Mouse (Mus musculus) midbrain, embryonic 13.5 days (tissue): ENCODE data around the gene Senp6. TPM values are rescaled to one million over a fixed set of nuclear protein-coding genes. Genes with fewer than 3 reads are reported as not detected.

Source experiments
- ATAC-seq: fragments of 200-750 bp; cut with Nextera tagmentation; 2 replicates; pipeline ENCODE4 v1.8.0; 2017; ENCODE audit warnings: mild to moderate bottlenecking, moderate TSS enrichment, moderate library complexity
- H3K27ac ChIP-seq: fragments of 300-500 bp; sonication (generic); 2 replicates; pipeline ENCODE4 v1.5.1; 2015; ENCODE audit warnings: inconsistent platforms, mild to moderate bottlenecking, moderate library complexity
- H3K27me3 ChIP-seq: fragments of 300-500 bp; sonication (generic); 2 replicates; pipeline ENCODE4 v1.6.1; 2015; ENCODE audit warnings: mild to moderate bottlenecking, inconsistent platforms
- H3K36me3 ChIP-seq: fragments of 300-500 bp; sonication (generic); 2 replicates; pipeline ENCODE4 v1.6.1; 2015; ENCODE audit warnings: mild to moderate bottlenecking, inconsistent platforms
- H3K4me1 ChIP-seq: fragments of 300-500 bp; sonication (generic); replicated peaks from 2 replicates; pipeline ENCODE4 v1.6.1; 2015; ENCODE audit warnings: inconsistent platforms
- H3K4me2 ChIP-seq: fragments of 300-500 bp; sonication (generic); replicated peaks from 2 replicates; pipeline ENCODE4 v1.6.1; 2015; ENCODE audit warnings: moderate library complexity, mild to moderate bottlenecking, inconsistent platforms
- H3K4me3 ChIP-seq: fragments of 300-500 bp; sonication (generic); replicated peaks from 2 replicates; pipeline ENCODE4 v1.5.1; 2015; ENCODE audit warnings: mild to moderate bottlenecking, inconsistent platforms
- H3K9ac ChIP-seq: fragments of 300-500 bp; sonication (generic); replicated peaks from 2 replicates; pipeline ENCODE4 v1.6.1; 2015; ENCODE audit warnings: mild to moderate bottlenecking, inconsistent platforms
- H3K9me3 ChIP-seq: fragments of 300-500 bp; sonication (generic); 2 replicates; pipeline ENCODE4 v1.6.1; 2016; ENCODE audit warnings: mild to moderate bottlenecking, inconsistent platforms
- WGBS: fragments of 180-500 bp; shearing (Covaris S2); methylation state at CpG from one replicate; pipeline ENCODE4 v1.1.7; 2015; 5-methylcytosine and 5-hydroxymethylcytosine counted together
- polyA plus RNA-seq: library from polyadenylated mRNA; unstranded; fragments of >200 nt; fragmentation: Nextera tagmentation; extraction: Ambion mirVana; gene quantifications from 2 replicates; pipeline ENCODE4 v1.2.1, GENCODE M21; 2015

Gene Senp6
- polyA plus RNA-seq, 1 experiment from 2014 or later: 63.6 TPM

DNA sequence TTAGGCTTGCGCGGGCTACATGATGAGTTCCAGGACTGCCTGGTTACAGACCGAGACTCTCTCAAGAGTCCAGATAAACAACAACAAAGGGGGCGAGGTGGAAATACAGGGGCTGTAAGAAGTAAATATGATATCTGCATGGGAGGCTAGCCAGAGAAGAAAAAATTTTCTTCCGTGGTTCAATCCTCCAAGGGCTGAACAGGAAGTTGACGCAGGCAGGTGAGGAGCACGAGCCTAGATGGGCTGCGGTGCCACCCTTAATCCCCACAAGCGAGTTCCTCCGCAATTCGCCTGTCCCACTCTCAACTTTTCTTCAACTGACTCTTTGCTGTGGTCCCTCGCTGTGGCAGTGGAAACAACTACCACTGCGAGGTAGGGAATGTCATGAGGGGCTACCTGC, 97.5 kb downstream of the Senp6 start:
- Histone ChIP-seq H3K27me3 (peaks cover 4% of the 10 kb centered on the region; the same call in 1 of the 2 replicates), H3K4me1 (peaks cover 11% of the 10 kb centered on the region), H3K4me3 (peak overlapping the region; percentile 72), H3K9me3 (0 out of 2 replicates have a peak, but pooled peaks cover 3% of the 10 kb centered on the region), H3K27ac (no peak overlapping the region), H3K4me2 (peak overlapping the region; percentile 68), H3K9ac (0 out of 2 replicates have a peak overlapping the region, but pooled peaks have one; percentile 39), H3K36me3 (no peaks in the 10 kb centered on the region)
- 4% methylated on average over 13 of the region's 13 CpGs for WGBS
- ATAC-seq: peak; percentile 0

DNA sequence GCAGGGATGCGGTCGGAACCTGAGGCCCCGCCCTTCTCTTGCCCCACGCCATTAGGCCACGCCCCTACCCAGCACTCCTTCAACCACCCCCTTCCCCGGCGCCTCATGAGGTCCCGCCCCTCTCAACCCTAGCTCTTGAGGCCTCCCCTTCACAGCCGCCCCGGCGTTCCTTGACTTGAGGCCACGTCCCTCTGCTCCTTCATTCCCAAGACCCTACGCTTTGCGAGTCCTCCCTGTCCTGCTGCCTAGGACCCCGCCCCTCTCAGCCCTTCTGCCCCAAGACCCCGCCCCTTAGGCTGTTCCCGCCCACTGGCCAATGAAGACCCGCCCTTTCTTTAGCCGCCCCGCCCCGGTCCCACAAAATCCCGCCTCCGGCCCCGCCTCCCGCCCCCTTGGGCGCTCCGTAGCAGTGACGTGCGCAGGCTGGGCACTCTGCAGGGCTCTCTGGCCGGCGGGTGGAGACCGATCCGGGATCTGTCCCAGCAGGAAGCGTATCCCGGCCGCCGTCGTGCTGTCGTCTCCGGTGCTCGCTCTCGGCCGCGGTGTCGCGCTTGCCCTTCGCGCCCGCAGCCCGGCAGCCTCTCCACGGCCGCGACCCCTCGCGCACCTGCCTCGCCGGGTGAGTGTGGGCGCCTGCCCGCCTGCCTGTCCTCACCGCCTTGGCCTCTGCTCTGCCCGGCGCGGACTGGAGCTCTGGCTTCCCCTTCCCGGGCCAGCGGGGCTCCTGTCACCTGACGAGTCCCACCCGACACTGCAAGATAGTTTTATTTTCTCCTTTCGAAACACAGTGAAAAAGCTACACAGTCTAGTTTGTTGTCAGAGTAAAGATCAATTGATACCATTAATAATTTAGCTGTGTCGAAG, 98.1 kb downstream of the Senp6 start, which contains the start of gene Myo6:
Myo6 (plus strand) TSS at position 421 of the 864 bp plus-strand sequence.
- Histone ChIP-seq H3K4me1 (peaks cover 11% of the 10 kb centered on the region), H3K27ac (peak within 1 kb of the TSS; percentile 80), H3K4me3 (peak within 1 kb of the TSS; percentile 72), H3K27me3 (peaks cover 4% of the 10 kb centered on the region; the same call in 1 of the 2 replicates), H3K36me3 (no peaks in the 10 kb centered on the region), H3K4me2 (peak within 1 kb of the TSS; percentile 68), H3K9me3 (0 out of 2 replicates have a peak, but pooled peaks cover 3% of the 10 kb centered on the region), H3K9ac (peak within 1 kb of the TSS; percentile 83)
- peak; percentile 98 for ATAC-seq
- under 1% methylated on average over 68 of the region's 69 CpGs for WGBS

DNA sequence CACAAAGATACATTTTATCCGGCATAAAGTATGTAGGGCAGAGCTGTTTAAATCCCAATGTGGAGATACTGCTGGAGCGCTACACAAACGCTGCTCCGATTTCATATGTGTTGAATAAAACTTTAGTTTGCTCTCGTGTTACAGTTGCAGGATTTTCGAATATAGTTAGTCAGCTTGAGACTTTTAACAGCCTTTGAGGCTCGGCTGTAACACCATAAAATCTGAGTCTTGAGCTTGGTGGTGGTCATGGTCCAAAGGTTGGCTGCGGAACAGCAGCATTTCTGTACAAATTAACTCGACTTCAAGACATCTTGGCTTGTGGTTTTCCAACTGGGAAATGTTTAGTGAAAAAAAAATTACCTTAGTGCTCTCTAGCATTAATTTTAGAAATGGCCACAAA, 99.0 kb downstream of the Senp6 start:
- no peak overlapping the region for H3K27ac ChIP-seq
- peak overlapping the region; percentile 68 for H3K4me2 ChIP-seq
- H3K9me3 ChIP-seq: 0 out of 2 replicates have a peak, but pooled peaks cover 3% of the 10 kb centered on the region
- H3K27me3 ChIP-seq: peaks cover 4% of the 10 kb centered on the region; the same call in 1 of the 2 replicates
- peaks cover 11% of the 10 kb centered on the region for H3K4me1 ChIP-seq
- WGBS: 56% methylated on average over 9 of the region's 9 CpGs
- peak overlapping the region; percentile 72 for H3K4me3 ChIP-seq
- ATAC-seq: no peak
- H3K9ac ChIP-seq: 0 out of 2 replicates have a peak overlapping the region, but pooled peaks have one; percentile 83
- H3K36me3 ChIP-seq: no peaks in the 10 kb centered on the region

DNA sequence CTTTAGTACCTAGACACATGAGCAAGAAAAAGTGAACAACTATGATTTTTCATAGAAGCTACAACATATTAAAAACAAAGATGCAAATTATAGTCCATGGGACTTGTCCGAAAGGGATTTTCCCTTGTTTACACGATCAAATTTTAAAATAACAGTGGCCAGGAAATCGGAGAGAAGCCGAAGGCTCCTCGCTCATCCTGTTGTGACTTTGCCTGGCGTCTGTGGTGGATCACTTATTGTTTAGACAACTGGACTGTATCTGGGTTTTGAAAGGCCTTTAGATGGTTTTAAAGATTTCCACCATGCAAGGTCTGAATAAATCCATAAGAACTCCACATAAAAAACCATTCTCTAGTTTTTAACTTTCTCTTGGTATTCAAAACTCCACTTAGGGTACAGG, 99.7 kb downstream of the Senp6 start:
- Histone ChIP-seq H3K9ac (no peak overlapping the region), H3K4me3 (no peak overlapping the region), H3K9me3 (0 out of 2 replicates have a peak, but pooled peaks cover 3% of the 10 kb centered on the region), H3K27ac (no peak overlapping the region), H3K4me1 (peaks cover 11% of the 10 kb centered on the region), H3K27me3 (peaks cover 4% of the 10 kb centered on the region; the same call in 1 of the 2 replicates), H3K36me3 (no peaks in the 10 kb centered on the region), H3K4me2 (no peak overlapping the region; the same call in 1 of the 2 replicates)
- 85% methylated on average over 6 of the region's 6 CpGs for WGBS
- no peak for ATAC-seq

DNA sequence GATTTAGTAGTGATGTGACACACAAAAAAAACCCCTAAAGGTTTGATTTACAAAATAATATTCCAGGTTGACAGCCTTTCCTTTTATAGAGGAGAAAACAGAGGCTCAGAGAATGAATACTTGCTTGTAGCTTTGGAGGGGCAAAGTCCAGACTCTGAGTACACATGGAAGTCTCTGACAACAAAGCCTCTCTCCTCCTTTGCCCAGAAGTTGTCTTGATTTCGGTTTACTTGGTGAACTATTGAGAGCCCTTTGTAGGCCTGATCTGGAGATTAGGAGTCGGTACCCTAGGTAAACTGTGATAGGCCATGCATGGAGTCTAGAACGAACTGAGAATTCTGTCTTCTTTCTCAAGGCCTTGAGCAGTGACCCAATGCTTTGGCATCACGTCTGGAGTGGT, 100.4 kb downstream of the Senp6 start:
- peaks cover 4% of the 10 kb centered on the region; the same call in 1 of the 2 replicates for H3K27me3 ChIP-seq
- H3K9me3 ChIP-seq: 0 out of 2 replicates have a peak, but pooled peaks cover 3% of the 10 kb centered on the region
- no peak overlapping the region for H3K9ac ChIP-seq
- peaks cover 11% of the 10 kb centered on the region for H3K4me1 ChIP-seq
- 70% methylated on average over 4 of the region's 4 CpGs for WGBS
- H3K27ac ChIP-seq: no peak overlapping the region
- no peaks in the 10 kb centered on the region for H3K36me3 ChIP-seq
- no peak for ATAC-seq
- H3K4me3 ChIP-seq: no peak overlapping the region
- no peak overlapping the region for H3K4me2 ChIP-seq

DNA sequence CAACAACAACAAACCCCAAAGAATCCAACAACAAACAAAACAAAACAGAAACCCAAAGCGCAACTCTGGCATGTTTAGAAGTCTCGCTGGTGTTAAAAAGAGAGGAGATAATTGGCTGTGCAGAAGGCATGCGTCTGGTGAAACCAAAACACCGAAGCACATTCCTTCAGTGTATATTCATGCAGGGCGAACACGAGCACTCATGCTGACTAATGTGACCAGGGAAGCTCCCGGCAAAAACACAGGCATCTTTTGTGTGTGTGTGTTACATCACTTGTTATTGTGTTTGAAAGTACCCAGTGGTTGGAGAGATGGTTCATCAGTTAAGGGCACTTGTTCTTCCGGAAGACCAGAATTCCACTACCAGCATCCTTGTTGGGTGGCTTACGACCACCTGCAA, 102.8 kb downstream of the Senp6 start:
- ATAC-seq: no peak
- H3K9ac ChIP-seq: no peak overlapping the region
- no peaks in the 10 kb centered on the region for H3K27me3 ChIP-seq
- peaks cover 10% of the 10 kb centered on the region for H3K4me1 ChIP-seq
- H3K27ac ChIP-seq: no peak overlapping the region
- H3K4me3 ChIP-seq: no peak overlapping the region
- H3K36me3 ChIP-seq: no peaks in the 10 kb centered on the region
- no peaks in the 10 kb centered on the region for H3K9me3 ChIP-seq
- 90% methylated on average over 9 of the region's 9 CpGs for WGBS
- no peak overlapping the region for H3K4me2 ChIP-seq

DNA sequence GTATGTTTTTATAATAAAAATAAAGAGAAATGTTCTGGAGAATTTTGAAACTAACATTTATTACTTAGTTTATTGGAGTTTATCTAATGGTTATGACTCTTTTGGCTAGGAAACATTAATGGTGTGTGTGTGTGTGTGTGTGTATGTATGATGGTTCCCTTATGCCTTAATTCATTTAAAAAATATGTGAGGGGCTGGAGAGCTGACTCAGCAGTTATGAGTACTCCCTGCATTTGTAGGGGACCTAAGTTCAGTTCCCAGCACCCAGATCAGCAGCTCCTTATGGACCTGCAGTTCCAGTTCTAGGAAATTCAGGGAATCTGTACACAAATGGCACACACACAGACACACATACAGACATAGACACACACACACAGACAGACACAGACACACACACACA, 104.5 kb downstream of the Senp6 start:
- no peak for ATAC-seq
- H3K9me3 ChIP-seq: no peaks in the 10 kb centered on the region
- no peak overlapping the region for H3K9ac ChIP-seq
- H3K4me3 ChIP-seq: no peak overlapping the region
- H3K36me3 ChIP-seq: no peaks in the 10 kb centered on the region
- H3K27ac ChIP-seq: no peak overlapping the region
- no peak overlapping the region for H3K4me2 ChIP-seq
- no peaks in the 10 kb centered on the region for H3K27me3 ChIP-seq
- H3K4me1 ChIP-seq: peaks cover 4% of the 10 kb centered on the region

DNA sequence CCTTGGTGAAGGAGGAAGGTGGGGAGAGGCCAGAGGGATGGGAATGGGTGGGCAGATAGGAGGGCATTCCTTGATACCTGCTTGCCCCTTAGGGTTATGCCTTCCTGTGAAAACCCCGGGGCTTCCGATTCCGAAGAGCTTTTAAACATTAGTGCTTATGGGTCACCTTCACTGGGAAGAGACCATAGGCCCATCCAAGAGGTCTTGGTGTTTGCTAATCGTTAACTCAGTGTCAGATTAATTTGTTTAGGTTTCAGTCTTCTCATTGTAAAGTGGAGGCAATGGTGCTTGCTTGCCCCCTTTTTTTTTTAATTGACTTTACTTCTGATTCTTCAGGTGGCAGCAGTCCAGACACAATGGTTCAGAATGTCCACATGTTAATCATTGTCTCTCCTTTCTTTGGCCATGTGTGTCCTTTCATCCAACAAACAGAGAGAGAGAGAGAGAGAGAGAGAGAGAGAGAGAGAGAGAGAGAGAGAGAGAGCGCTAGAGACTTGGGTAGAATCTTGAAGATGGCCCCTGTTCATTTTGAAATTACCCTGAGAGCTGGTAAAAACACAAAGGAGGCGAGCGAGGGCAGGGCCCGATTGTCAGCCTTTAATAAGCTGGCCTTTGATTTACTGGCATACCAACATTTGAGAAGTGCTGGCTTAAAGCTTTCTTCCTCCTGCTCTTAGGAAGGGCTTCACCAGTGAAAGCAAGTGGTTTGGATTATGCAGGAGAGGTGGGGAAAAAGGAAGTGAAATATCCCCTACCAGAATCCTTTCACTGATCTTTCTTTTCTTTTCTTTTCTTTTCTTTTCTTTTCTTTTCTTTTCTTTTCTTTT, 105.9 kb downstream of the Senp6 start:
- WGBS: 70% methylated on average over 8 of the region's 8 CpGs
- H3K4me2 ChIP-seq: no peak overlapping the region

DNA sequence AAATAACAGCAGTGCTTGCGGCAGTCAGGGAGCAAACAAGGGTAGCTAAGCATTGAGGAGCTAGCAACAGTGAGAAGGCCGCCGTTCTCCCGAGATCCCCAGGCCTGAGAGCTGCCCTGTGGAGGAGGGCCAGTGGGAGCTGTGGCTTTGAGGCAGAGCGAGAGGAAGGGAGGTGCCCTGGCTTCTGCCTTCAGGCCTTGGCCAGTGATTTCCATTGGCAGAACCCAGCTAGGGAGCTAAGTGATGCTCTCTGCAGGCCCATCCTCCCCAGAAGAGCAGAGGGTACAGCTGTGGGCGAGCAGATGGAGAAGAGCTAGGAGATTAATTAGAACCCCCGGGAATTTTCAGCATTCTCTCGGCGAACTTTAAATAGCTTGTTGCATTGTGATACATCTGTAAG, 106.9 kb downstream of the Senp6 start:
- 23% methylated on average over 9 of the region's 9 CpGs for WGBS
- no peak overlapping the region for H3K4me3 ChIP-seq
- H3K36me3 ChIP-seq: no peaks in the 10 kb centered on the region
- H3K4me1 ChIP-seq: peaks cover 7% of the 10 kb centered on the region
- peak; percentile 90 for ATAC-seq
- no peaks in the 10 kb centered on the region for H3K27me3 ChIP-seq
- no peak overlapping the region for H3K4me2 ChIP-seq
- peak overlapping the region; percentile 74 for H3K27ac ChIP-seq
- H3K9ac ChIP-seq: no peak overlapping the region
- no peaks in the 10 kb centered on the region for H3K9me3 ChIP-seq

More for the DNA sequence above, 105.9 kb downstream of the Senp6 start:
- no peaks in the 10 kb centered on the region for H3K27me3 ChIP-seq
- ATAC-seq: peak; percentile 27; the same call in 1 of the 2 replicates
- H3K4me3 ChIP-seq: no peak overlapping the region
- H3K4me1 ChIP-seq: peaks cover 7% of the 10 kb centered on the region
- H3K36me3 ChIP-seq: no peaks in the 10 kb centered on the region
- no peaks in the 10 kb centered on the region for H3K9me3 ChIP-seq
- H3K27ac ChIP-seq: no peak overlapping the region
- H3K9ac ChIP-seq: no peak overlapping the region

DNA sequence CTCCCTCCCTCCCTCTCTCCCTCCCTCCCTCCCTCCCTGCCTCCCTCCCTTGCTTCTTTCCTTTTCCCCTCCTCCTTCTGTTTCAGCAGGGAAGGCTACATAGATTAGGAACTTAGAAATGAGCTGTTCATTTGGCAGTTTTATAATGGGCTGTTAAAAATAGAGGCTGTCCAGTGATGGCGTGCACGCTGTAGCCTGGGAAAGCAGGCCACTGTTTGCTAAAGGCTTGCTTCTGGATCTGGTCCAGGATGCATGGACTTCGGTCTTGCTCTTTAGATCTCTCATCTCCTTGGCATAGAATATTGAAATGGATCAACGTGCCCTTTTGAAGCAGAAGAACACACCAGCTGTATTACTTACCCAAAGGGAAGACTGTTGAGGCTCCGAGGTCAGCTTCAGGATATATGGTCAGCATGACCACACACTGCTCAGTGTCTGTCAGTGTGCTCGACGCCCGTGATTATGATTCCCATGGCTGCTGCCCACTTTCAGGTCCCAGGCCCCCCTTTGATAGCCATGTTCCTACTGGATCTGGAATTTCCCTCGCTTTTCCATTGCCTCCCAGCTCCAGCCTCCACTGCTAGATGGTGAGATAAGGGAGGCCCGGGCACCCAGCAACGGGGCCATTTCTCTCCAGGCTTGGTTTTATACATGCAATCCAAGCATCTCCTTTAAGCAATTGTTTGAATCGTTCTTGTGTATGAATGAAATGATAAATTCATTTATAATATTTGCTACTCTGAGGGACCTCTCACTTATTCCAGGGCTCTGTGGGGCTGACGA, 110.2 kb downstream of the Senp6 start:
- no peak for ATAC-seq
- Histone ChIP-seq H3K9me3 (no peaks in the 10 kb centered on the region), H3K9ac (no peak overlapping the region), H3K4me1 (peaks cover 7% of the 10 kb centered on the region), H3K27me3 (no peaks in the 10 kb centered on the region), H3K4me2 (no peak overlapping the region), H3K27ac (no peak overlapping the region), H3K4me3 (no peak overlapping the region), H3K36me3 (no peaks in the 10 kb centered on the region)
- WGBS: 85% methylated on average over 13 of the region's 13 CpGs

DNA sequence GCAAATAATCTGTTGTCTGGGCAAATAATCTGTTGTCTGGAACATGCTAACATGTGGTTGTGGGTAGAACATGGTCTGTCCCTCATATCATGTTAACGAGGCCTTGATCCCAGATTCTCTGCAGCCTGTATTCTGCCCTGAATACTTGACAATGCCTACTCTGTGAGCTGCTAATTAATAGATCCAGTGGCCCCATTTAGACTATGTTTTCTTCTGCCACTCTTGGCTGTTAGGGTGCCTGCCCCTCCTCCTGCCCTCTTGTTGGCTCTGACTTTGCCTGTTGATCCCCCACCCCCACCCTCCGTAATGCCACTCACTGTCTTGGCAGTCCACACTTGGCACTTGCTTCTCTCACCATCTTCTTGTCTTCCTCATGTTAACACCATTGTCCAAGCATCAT, 112.0 kb downstream of the Senp6 start:
- peaks cover 4% of the 10 kb centered on the region for H3K4me1 ChIP-seq
- WGBS: 87% methylated on average over 2 of the region's 2 CpGs
- H3K36me3 ChIP-seq: no peaks in the 10 kb centered on the region
- H3K27ac ChIP-seq: no peak overlapping the region
- ATAC-seq: no peak
- H3K9ac ChIP-seq: no peak overlapping the region
- no peak overlapping the region for H3K4me2 ChIP-seq
- no peaks in the 10 kb centered on the region for H3K9me3 ChIP-seq
- no peaks in the 10 kb centered on the region for H3K27me3 ChIP-seq
- H3K4me3 ChIP-seq: no peak overlapping the region
